Mouse (Mus musculus) CD4-positive helper T cell, adult 2 months (primary cell): ENCODE measurements around the gene Nit1.
A peak's percentile ranks its signal among the peaks of the same experiment; 100 is the strongest.
"Not testable (repeated sequence)": the region's sequence is repeated elsewhere in the genome, so short reads cannot be mapped to it uniquely, and the experiment has no call there.

Experiments used
- DNase-seq: peaks from one replicate; pipeline ENCODE4 v3.0.0-alpha.2; 2012; ENCODE audit warnings: low read depth, missing footprints, low spot score

The Nit1 gene

DNA sequence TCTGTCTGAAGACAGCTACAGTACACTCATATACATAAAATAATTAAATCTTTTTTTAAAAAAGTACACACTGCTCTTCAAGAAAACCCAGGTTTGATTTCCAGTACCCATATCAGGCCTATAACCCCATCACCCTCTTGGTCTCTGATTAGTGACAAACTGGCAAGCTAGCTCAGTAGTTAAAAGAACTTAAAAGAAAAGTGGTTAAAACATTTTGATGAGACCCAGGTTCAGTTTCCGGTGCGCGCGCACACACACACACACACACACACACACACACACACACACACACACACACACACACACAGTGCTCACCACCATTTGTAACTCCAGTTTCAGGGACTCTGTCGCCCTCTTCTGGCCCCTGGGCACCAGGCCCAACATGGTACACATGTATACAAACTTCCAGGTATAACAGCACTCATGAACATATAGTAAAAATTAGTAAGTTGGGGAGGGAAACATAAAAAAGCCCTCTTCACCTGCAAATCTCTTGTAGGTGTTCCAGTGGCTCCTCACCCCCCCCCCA, 10.4 kb upstream of the Nit1 start:
- peak; percentile 90 for DNase-seq

DNA sequence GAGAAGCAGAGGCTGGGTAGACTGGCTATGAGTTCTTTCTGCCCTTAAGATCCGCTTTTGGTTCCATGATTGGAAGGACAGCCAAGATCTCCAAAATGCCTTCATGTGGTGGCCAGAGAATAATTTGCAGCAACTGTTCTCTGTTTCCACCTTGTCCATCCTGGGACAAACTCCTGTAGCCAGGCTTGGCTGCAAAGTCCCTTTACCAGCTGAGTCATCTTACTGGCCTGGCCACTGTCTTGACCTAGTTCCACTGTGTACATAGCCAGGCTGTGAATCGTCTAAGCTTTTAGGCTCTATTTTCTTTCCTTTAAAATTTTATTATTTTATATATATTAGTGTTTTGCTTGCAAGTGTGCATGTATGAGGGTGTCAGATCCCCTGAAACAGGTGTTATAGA, 3.8 kb upstream of the Nit1 start:
- no peak for DNase-seq

DNA sequence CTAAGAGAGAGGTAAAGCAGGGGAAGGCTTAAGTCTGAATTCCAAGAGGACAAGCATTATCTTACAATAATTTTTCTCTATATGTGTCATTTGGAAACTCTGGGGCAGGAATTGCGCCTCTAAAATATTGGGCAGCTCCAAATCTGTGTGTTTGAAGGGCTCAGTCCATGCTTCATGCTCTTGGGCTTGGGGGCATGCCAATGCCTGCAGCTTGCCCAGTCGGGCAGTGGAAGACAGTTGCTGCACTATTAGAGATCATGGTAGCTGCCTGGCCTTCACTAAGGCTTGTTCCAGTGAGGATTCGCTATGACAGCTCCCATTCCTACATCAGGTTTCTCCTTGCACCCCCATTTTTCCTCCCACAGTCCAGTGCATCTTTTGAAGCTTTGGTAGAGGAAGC, 3.2 kb upstream of the Nit1 start:
- DNase-seq = no peak

DNA sequence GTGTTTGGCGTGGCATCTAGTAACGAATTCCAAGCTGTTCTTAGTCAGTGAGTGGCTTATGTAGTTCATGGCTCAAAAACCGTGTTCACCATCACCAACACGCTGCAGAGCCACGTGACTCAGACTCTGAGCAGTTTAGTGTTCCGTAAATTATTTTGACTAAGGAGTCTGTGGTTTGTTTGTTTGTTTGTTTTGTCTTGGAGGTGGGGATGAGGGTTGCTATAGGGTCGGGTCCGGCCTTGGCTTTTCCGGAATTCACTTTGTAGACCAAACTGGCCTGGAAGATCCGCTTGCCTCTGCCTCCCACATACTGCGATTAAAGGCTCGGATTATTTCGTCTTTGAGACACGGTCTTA, 627 bp upstream of the Nit1 start:
- peak; percentile 42 for DNase-seq

DNA sequence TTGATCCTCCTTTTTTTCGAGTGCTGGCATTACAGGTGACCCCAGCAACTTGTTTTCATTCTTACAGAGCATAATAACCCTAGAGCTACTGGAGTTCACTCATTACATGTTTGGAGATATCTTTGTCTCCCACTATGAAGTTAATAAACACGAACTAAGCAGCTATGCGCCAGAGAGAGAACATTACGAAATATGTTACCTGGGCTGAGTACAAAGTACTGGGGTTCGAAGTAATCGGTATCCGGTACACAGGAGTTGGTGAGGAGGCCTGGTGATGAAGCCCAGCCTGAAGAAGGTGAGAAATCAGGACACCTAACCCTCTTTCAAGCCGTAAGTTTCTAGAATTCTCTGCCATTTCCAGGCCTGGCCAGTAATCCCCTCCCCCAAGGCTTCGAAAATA, 731 bp downstream of the Nit1 start:
- no peak for DNase-seq

DNA sequence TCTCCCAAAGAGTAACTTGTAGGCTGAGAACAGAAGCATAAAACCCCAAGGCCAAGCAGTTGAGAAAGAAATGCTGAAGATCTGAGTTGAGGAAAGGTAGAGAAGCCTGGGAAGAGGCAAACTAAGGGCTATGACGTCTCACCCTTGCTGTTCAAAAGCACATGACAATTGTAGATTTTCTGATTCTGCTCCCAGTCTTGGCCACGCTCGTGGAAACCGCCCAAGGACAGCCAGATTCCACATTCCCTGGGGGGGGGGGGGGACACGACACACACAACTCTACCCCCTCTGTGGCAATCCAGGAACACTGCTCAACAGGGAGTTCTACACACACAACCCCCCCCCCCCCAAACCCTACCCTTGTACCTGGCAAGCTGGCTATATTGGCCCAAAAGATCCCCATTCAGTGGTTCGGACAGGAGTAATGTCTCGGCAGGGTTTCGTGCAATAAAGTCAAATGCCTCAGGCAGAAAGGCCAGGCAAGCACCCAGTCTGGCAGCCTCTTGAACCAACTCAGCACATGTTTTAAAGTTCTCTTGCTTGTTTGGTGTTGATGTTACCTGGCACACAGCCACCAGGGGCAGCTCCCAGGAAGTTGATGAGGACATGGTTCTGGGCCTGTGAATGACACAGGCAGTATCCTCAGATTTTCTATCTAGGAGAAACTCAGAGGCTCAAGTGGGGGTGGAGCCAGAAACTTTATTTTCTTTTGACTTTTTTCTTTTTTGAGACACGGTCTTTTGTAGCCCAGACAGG, 1.3 kb downstream of the Nit1 start:
- DNase-seq = peak; percentile 26

DNA sequence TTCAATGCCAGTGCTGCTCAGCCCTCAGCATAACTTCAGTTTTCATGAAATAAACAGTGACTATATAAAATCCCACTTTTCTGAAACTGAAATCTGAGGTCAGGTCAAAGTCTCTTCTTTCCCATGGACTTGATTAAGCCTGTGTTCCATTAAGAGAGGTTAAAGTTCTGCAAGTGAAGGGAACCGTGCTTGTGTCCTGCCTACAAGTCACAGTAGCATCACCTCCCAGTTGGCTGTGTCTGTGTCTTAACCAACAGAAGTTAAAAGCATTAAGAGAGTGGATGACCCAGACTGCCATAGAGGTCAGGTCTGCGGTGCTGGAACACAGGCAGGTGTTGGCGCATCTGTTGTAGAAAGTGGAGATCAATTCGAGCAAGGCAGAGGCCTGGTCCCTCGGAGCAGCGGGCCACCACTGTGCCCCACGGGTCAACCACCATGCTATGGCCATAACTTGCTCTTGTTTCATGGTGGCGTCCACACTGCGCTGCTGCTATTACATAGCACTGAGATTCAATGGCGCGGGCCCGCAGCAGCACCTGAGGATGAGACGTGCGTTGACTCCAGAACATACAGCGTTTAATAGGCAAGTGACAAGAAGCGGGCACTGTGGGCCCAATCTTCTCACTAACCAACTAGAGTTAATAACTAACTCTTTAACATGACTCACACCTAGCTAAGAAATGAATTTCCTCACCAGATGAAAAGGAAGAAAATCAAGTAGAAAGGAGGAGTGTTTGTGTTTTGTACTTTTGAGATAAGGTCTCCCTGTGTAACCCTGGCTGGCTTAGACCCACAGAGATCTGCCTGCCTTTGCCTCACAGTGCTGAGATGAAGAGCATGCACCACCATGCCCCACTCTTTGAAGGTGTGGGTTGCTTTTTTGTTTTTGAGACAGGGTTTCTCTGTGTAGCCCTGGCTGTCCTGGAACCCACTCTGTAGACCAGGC, 2.9 kb downstream of the Nit1 start:
- no peak for DNase-seq

DNA sequence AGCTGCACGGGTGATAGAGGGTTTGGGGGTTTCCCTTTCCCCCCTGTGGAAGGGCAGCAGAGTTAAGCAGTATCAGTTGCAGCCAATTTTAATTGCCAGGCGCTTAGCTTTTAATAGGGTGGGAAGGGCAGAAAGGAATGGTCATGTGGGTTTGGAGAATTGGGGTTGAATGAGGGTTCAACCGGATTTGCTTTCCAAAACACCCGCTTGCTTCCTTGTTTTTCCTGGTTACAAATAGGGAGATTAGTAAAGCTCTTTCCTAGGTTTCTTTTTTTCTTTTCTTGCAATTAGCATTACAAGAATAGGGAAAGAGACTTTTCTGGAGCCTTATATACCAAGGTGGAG, 15.3 kb downstream of the Nit1 start:
- DNase-seq = no peak

DNA sequence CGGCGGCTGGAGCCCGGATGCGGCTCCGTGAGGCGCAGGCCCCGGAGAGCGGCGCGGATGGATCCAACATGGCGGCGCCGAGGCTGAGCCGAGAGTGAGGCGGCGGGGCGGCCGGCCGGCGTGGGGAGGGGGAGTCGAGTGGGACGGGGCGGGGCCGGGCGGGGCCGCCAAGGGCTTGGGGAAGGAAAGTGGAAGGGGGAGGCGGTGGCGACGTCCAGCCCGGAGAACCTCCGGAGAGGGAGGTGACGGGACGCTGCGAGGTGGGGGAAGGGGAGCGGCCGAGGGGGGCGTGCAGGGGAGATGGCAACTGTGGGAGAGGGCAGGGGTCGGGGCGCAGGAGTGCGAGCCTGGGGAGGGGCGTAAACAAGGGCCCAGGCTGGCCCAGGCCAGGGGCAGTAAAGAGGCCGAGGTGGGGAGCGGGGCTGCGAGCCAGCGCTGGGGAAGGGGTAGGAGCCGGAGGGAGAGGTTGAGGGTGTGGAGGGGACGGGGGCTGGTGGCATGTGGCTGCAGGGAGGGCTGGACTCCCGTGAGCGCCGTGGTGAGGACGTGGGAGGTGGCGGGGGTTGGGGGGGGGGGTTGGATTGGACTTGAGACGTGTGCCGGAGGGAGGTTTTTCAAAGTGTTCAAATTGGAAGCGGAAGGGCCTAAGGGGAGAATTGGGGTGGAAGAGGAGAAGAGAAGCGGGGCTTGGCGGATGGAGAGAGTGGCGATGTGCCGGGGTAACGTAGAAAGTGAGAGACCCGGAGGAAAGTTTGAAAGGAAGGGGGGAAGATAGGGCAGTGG, 15.8 kb downstream of the Nit1 start:
- DNase-seq = peak; percentile 49

DNA sequence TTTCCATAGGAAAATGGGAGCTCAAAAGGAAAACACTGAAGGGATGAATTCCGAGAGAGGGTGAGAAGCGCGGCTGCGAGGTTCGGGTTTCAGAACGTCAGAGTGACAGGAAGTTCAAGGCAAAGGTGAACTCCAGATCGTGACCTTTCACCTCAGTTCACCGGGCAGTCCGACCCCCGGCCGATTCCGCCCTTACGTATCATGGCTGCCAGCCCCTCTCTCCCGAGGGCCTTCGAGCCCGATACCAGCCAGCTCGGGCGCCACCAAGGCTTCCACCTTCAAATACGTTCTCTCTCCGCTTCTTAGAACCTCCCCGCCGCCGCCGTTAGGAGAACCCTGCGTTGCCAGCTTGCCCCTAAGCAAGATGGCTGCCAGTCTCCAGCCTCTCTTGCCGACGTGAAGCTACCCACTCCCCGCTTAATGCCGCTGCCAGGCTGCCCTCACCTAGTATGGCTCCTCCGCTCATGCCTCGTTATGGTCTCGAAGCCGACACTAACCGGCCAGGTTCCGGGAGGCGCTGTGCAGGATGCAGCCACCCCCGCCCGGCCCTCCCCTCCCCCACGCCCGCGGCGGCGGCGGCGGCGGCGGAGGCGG, 16.5 kb downstream of the Nit1 start, which contains the start of gene Dedd:
TSS of gene Dedd (plus strand) at position 307 of the 594 bp plus-strand sequence.
- DNase-seq = peak; percentile 96

DNA sequence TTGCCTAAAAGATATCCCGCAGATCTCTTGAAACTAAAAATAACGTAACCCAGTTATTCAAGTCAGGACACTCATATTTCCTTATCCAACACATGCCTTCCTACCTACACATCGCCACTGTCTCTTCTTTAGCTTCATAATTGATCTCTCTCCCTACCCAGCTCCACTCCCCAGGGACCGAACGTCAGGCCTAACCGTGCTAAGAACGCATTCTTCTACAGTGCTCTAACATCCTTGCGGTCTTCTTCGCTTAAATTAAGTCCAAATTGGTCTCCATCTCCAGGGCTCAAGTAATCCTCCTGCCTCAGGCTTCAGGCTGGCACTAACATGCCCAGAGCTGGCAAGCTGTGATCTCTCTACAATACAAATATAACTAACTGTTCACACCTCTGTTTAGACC, 17.2 kb downstream of the Nit1 start:
- no peak for DNase-seq

DNA sequence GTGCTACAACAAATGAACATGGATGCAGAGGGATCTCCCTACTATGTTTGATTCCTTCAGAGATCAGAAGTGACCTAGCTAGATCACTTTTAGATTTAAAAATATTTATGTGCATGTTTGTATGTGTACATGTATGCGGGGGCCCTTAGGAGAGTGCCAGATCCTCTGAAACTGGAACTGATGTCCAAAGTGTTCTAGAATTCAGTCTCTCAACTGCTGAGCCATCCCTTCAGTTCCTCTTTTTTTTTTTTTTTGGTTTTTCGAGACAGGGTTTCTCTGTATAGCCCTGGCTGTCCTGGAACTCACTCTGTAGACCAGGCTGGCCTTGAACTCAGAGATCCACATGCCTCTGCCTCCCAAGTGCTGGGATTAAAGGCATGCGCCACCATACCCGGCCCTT, 18.9 kb downstream of the Nit1 start:
- DNase-seq = not testable (repeated sequence)

DNA sequence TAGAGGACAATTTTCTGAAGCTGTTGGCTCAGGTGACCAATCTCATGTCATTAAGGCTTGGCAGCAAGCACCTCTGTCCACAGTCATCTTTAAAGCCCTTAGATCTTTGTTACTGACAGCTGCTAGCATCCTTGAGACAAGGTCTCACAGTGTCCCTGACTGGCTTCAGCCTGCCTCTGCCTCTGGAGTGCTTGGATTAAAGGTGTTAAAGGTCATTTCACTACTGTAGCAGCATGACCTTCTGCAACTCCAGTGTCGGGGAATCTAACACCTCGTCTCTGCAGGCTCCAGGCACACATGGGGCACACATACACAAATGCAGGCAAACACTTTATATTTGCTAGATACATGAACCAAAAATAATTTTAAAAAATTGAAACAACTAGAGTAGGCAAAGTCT, 19.9 kb downstream of the Nit1 start:
- DNase-seq = no peak

DNA sequence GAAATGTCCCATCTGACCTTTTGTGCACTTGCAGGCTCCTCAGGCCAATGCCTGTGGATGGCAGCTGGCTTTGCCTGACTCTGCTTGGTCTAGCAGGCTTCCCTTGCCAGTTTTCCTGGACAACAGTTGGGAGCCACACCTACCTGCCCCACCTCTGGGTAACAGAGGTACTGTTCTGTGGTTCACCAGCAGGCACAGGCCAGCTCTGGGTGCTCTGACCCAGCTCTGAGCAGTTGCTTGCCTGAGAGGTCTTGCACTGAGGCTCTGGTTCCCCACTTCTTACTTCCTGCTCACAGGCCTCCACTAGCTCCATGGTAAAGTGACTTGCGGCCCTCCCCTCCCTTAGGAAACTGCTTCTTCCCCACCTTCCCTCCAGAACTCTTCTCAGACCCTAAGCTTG, 23.4 kb downstream of the Nit1 start:
- DNase-seq = no peak

DNA sequence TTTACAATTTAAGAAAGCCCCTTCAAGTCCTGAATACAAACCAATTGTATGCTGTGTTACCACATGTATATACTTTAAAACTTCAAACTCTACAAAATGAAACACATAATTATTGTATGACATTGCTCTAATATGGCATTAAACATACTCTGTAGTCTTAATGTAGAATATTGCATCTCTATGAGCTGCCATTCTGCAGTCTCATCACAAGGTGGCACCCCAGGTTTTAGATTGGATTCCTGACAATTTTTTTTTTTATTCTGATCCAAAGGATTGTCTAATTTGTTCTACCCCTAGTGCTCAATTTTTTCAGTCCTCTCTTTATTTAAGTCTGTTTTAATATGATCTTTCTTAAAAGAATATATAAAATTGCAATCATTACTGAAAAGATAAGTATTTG, 24.0 kb downstream of the Nit1 start:
- DNase-seq = peak; percentile 45

DNA sequence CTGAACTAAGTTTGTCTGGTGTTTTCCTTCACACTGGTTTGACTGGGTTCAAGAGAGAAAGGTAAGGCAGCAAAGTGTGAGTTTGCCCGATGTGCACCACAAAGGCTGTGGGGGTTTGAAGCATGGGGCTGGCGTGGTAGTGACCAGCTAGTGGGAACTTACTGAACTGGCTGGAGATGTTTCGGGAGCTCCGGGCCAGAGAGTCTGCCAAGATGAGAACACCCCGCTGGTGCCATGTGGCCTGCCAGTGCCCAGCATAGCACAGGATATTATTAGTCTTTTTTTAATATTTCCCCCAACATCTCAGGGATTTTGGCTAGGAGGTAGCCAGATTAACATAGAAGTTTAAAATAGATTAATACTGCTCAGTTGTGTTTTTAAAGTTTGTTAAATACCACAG, 25.3 kb downstream of the Nit1 start:
- no peak for DNase-seq

DNA sequence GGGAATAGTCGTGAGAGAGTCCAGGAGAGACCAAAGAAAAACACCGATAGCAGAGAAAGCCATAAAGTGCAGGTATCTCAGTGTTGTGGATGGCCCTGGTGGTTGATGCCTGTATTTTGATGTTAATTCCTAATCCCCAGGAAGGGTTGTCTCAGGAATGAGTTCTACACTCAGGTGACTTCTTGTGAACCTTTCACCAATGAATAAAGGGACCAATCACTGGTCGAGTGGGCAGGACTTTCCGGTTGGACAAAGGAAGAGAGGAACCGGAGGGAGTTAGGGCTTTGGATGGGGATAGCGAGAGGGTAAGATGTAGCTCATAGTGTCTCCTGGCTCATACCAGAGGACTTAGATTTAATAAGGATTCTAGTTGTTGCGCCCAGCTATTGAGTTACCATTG, 25.7 kb downstream of the Nit1 start:
- DNase-seq = no peak

DNA sequence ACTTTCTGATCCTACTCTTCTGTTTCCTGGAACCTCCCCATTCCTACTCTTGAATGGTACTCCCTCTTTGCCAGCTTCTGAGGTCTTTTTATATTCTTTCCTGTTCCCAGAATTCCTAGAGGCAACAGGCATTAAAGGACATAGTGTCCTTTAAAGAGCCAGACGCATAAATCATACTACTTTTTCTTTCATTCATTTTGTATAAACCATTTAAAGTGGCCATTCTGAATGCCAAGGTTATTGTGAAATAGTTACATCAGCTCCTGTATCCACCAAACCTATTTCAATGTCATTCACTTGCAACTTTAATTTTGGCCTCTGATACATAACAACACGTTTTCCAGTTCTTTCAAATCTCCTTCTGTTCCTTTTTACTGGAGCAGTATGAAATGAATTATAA, 36.1 kb downstream of the Nit1 start:
- no peak for DNase-seq

DNA sequence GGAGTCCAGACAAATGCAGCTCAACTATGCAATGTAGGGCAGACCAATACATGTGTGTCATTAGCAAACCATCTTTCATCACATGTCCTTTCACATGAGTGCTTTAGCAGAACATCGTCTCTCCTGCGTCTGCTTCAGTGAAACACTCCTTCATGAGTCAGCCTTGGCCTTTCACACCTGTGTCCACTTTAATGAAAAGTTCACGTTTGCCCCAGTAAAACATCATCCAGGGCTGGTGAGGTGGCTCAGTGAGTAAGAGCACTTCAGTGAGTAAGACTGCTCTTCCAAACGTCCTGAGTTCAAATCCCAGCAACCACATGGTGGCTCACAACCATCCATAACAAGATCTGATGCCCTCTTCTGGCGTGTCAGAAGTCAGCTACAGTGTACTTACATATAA, 39.3 kb downstream of the Nit1 start:
- not testable (repeated sequence) for DNase-seq

DNA sequence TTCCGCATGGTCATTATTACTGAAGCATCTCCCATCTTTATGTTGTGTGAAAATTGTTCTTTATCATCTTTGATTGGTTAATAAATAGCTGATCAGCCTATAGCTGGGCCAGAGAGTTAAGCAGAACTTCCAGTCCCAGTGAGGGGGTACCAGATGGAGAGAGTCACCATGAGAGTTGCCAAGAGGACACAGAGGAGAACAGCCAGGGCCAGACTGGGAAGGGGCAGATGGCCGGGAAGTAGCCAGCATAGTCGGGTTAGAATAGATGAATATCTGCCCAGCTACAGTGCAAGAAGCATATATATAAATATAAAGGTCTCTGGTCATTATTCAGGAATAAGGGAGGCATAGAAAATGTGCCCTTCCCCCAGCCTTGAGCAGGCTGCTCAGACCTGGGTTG, 47.2 kb downstream of the Nit1 start:
- no peak for DNase-seq

DNA sequence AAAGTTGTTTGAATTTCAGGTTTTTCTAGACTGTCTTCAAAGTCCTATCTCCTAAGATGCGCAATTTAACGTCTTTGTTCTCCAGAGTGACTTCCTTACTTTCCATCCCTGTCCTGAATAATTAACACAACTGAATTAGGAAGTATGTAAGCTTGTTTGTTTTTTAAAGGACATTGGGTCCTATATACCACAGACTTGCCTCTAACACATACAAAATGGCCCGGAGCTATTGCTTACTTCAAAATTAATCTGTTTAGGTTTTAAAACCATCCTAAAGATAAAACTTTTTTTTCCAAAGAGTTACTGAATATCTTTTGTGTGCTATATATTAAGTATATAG, 50.4 kb downstream of the Nit1 start:
- no peak for DNase-seq
